Mouse (Mus musculus): ENCODE results near the gene Cotl1. TPM values are rescaled to one million over a fixed set of nuclear protein-coding genes. Genes with fewer than 3 reads are reported as not detected.
"Not testable (repeated sequence)": the region's sequence is repeated elsewhere in the genome, so short reads cannot be mapped to it uniquely, and the experiment has no call there.

Gene Cotl1
- polyA plus RNA-seq, 1 experiment from 2014 or later: 101 TPM

GRCm38 (mm10) chr8:119857767-119858166 is 17.4 kb upstream of the Cotl1 start:
- no peaks in the 10 kb centered on the region for H3K9me3 ChIP-seq (replicated peaks; ENCODE audit: low read length)
- H3K27ac ChIP-seq: no peak overlapping the region
- H3K4me2 ChIP-seq (ENCODE audit: low read length): no peak overlapping the region
- H3K36me3 ChIP-seq (ENCODE audit: insufficient read depth, low read length): no peaks in the 10 kb centered on the region
- TF ChIP-seq CTCF (IDR thresholded peaks at IDR 0.05; ENCODE audit: low read depth): no peak
- H3K4me1 ChIP-seq (replicated peaks; ENCODE audit: insufficient read depth, low read length): peaks cover 3% of the 10 kb centered on the region; the same call in 1 of the 2 replicates
- no peak overlapping the region for H3K9ac ChIP-seq (ENCODE audit: low read depth, low read length)
- H3K4me3 ChIP-seq (replicated peaks; ENCODE audit: low read depth, low read length): no peak overlapping the region
- ATAC-seq (replicated peaks; ENCODE audit: low FRiP score, low read depth): no peak; the same call in 1 of the 2 replicates
- DNase-seq (ENCODE audit: low spot score): no peak
- WGBS: 66% methylated on average over 6 of the region's 6 CpGs
- no peaks in the 10 kb centered on the region for H3K27me3 ChIP-seq (ENCODE audit: insufficient read depth, low read length)

DNA sequence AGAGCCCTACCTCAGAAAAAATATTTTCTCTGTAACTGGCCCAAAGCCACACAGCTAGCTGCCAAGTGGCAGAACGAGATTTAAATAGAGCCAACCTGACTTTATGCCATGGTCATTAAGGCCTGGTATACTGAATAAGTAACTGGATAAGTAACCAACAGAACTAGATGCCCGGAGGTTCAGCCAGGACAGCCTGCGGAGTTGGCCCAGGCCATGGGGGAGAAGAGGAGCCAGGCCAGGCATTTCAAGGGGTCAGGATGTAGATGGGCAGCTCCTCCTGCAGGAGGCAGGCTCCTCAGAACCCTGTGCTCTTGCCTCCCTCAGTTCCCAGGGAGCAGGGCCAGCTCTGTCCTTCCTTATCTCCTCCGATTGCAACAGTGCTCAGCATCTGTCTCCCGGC is 15.3 kb upstream of the Cotl1 start:
- H3K4me3 ChIP-seq (replicated peaks; ENCODE audit: low read depth, low read length): no peak overlapping the region
- ATAC-seq (replicated peaks; ENCODE audit: low FRiP score, low read depth) (peak; percentile 25; the same call in 1 of the 2 replicates), DNase-seq (ENCODE audit: low spot score) (no peak)
- no peaks in the 10 kb centered on the region for H3K27me3 ChIP-seq (ENCODE audit: insufficient read depth, low read length)
- H3K9me3 ChIP-seq (replicated peaks; ENCODE audit: low read length): no peaks in the 10 kb centered on the region
- WGBS: 66% methylated on average over 5 of the region's 5 CpGs
- H3K4me2 ChIP-seq (ENCODE audit: low read length): no peak overlapping the region
- TF ChIP-seq CTCF (IDR thresholded peaks at IDR 0.05; ENCODE audit: low read depth): peak; percentile 32; the same call in 1 of the 2 replicates
- H3K4me1 ChIP-seq (replicated peaks; ENCODE audit: insufficient read depth, low read length): no peaks in the 10 kb centered on the region
- H3K27ac ChIP-seq: no peak overlapping the region
- no peak overlapping the region for H3K9ac ChIP-seq (ENCODE audit: low read depth, low read length)
- H3K36me3 ChIP-seq (ENCODE audit: insufficient read depth, low read length): no peaks in the 10 kb centered on the region

DNA sequence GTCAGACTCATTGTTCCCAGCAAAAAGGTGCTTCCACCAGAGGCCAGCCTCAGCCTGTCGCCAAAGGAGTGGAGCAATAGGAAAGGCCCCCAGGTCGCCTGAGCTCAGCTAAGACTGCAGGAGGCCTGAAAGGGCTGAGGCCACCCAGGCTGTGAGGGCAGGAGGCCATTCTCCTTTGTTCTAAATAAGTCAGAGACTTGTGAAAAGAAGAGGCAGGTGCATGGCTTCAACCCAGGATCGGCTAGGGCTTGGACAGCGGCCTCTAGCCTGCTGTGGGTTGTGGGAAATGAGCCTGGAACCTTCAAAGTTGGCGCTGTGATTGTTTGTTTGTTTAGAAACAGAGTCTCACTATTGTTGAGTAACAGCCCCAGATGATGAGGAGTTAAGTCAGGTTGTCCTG is 13.7 kb upstream of the Cotl1 start:
- TF ChIP-seq CTCF (IDR thresholded peaks at IDR 0.05; ENCODE audit: low read depth): no peak
- H3K27me3 ChIP-seq (ENCODE audit: insufficient read depth, low read length): no peaks in the 10 kb centered on the region
- H3K4me2 ChIP-seq (ENCODE audit: low read length): no peak overlapping the region
- H3K4me3 ChIP-seq (replicated peaks; ENCODE audit: low read depth, low read length): no peak overlapping the region
- no peaks in the 10 kb centered on the region for H3K36me3 ChIP-seq (ENCODE audit: insufficient read depth, low read length)
- no peak overlapping the region for H3K9ac ChIP-seq (ENCODE audit: low read depth, low read length)
- H3K4me1 ChIP-seq (replicated peaks; ENCODE audit: insufficient read depth, low read length): no peaks in the 10 kb centered on the region
- no peak overlapping the region for H3K27ac ChIP-seq
- H3K9me3 ChIP-seq (replicated peaks; ENCODE audit: low read length): no peaks in the 10 kb centered on the region
- WGBS: 45% methylated on average over 5 of the region's 5 CpGs
- DNase-seq (ENCODE audit: low spot score) (no peak), ATAC-seq (replicated peaks; ENCODE audit: low FRiP score, low read depth) (no peak)

- Histone ChIP-seq H3K4me3 (replicated peaks; ENCODE audit: low read depth, low read length) (no peak overlapping the region), H3K9me3 (replicated peaks; ENCODE audit: low read length) (no peaks in the 10 kb centered on the region), H3K27me3 (ENCODE audit: insufficient read depth, low read length) (no peaks in the 10 kb centered on the region), H3K36me3 (ENCODE audit: insufficient read depth, low read length) (no peaks in the 10 kb centered on the region), H3K9ac (ENCODE audit: low read depth, low read length) (no peak overlapping the region), H3K27ac (no peak overlapping the region), H3K4me2 (ENCODE audit: low read length) (no peak overlapping the region), H3K4me1 (replicated peaks; ENCODE audit: insufficient read depth, low read length) (no peaks in the 10 kb centered on the region)
- no peak for DNase-seq (ENCODE audit: low spot score)
- 81% methylated on average over 8 of the region's 8 CpGs for WGBS
- TF ChIP-seq CTCF (IDR thresholded peaks at IDR 0.05; ENCODE audit: low read depth): no peak
- ATAC-seq (replicated peaks; ENCODE audit: low FRiP score, low read depth): no peak
Measured at GRCm38 (mm10) chr8:119853521-119853920, 13.2 kb upstream of the Cotl1 start.

DNA sequence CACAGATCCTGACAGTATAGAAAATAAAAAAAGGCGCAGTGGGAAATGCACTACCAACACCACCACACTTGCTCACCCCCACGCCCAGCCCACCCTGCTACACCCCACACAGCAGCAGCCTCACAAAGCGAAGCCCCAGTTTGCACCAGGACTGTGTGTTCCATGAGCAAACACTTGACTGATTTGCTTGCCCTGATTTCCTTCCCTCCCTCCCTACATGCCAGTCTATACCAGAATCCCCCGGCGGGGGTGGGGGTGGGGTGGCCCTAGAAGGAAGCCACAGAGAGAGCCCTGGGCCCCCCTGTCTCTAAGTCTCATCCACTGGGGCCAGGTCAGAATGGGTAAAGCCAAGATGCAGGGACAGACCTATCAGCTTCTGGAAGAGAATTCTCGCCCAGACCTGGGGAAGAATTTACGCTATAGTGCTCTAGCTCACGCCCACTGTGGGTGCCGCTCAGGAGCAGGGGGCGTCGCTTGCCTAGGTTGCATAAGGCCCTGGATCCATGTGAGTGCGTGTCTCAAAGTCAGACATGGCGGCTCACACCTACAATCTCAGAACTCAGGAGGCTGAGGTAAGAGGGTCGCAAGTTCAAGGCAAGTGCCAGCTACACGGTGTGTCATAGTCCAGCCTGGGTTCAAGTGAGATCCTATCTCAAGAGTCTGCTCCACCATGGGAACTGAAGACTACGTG is 7.0 kb upstream of the Cotl1 start:
- H3K36me3 ChIP-seq (ENCODE audit: insufficient read depth, low read length): no peaks in the 10 kb centered on the region
- no peak overlapping the region for H3K4me2 ChIP-seq (ENCODE audit: low read length)
- 82% methylated on average over 16 of the region's 16 CpGs for WGBS
- H3K27ac ChIP-seq: no peak overlapping the region
- no peak overlapping the region for H3K4me3 ChIP-seq (replicated peaks; ENCODE audit: low read depth, low read length)
- TF ChIP-seq CTCF (IDR thresholded peaks at IDR 0.05; ENCODE audit: low read depth): no peak
- no peaks in the 10 kb centered on the region for H3K4me1 ChIP-seq (replicated peaks; ENCODE audit: insufficient read depth, low read length)
- ATAC-seq (replicated peaks; ENCODE audit: low FRiP score, low read depth): no peak
- no peaks in the 10 kb centered on the region for H3K27me3 ChIP-seq (ENCODE audit: insufficient read depth, low read length)
- DNase-seq (ENCODE audit: low spot score): no peak
- no peaks in the 10 kb centered on the region for H3K9me3 ChIP-seq (replicated peaks; ENCODE audit: low read length)
- no peak overlapping the region for H3K9ac ChIP-seq (ENCODE audit: low read depth, low read length)

DNA sequence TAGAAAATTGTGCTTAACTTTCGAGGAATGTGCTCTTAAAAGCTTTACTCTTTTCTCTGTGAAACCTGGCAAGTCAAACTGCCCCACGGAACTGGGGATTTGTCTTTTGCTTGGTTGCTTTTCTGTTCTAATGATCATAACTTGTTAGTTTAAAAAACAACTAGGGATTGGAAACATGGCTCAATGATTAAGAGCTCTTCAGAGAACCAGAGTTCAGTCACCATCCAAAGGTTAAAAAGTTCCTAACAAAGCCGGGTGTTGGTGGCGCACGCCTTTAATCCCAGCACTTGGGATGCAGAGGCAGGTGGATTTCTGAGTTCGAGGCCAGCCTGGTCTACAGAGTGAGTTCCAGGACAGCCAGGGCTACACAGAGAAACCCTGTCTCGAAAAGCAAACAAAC is 5.4 kb upstream of the Cotl1 start:
- not testable (repeated sequence) for H3K36me3 ChIP-seq (ENCODE audit: insufficient read depth, low read length); H3K27ac ChIP-seq; H3K4me2 ChIP-seq (ENCODE audit: low read length); H3K4me3 ChIP-seq (replicated peaks; ENCODE audit: low read depth, low read length); H3K27me3 ChIP-seq (ENCODE audit: insufficient read depth, low read length); H3K4me1 ChIP-seq (replicated peaks; ENCODE audit: insufficient read depth, low read length); H3K9ac ChIP-seq (ENCODE audit: low read depth, low read length); DNase-seq (ENCODE audit: low spot score); ATAC-seq (replicated peaks; ENCODE audit: low FRiP score, low read depth); H3K9me3 ChIP-seq (replicated peaks; ENCODE audit: low read length)
- 70% methylated on average over 7 of the region's 7 CpGs for WGBS

DNA sequence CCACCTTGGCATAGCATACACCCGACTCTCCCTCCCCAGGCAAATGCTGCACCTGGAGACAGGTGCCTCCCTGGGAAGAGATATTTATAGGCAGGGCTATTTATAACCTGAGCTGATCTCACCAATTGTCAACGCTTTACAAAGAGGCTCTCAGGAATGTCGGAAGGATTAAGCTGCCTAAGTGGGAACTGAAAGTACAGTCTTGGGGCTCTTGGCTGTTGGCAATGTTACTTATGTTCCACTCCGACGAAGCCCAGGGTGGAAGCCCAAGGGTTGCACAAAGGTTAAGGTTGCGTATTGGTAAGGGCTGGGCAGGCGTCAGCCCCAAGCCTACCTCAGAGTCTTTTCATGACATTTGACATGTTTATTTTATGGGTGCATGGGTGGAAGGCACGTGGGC is 4.2 kb upstream of the Cotl1 start:
- no peak overlapping the region for H3K4me3 ChIP-seq (replicated peaks; ENCODE audit: low read depth, low read length)
- H3K27me3 ChIP-seq (ENCODE audit: insufficient read depth, low read length): no peaks in the 10 kb centered on the region
- WGBS: 32% methylated on average over 8 of the region's 8 CpGs
- no peak overlapping the region for H3K27ac ChIP-seq
- no peak overlapping the region for H3K9ac ChIP-seq (ENCODE audit: low read depth, low read length)
- peaks cover 5% of the 10 kb centered on the region; the same call in 1 of the 2 replicates for H3K4me1 ChIP-seq (replicated peaks; ENCODE audit: insufficient read depth, low read length)
- no peaks in the 10 kb centered on the region for H3K9me3 ChIP-seq (replicated peaks; ENCODE audit: low read length)
- H3K36me3 ChIP-seq (ENCODE audit: insufficient read depth, low read length): no peaks in the 10 kb centered on the region
- ATAC-seq (replicated peaks; ENCODE audit: low FRiP score, low read depth) (no peak), DNase-seq (ENCODE audit: low spot score) (no peak)
- H3K4me2 ChIP-seq (ENCODE audit: low read length): no peak overlapping the region
- no peak for TF ChIP-seq CTCF (IDR thresholded peaks at IDR 0.05; ENCODE audit: low read depth)
